Mouse (Mus musculus) layer of hippocampus, adult 11-12 months (tissue): ENCODE results near the gene Atg4a-ps.
"Not testable (repeated sequence)": the region's sequence is repeated elsewhere in the genome, so short reads cannot be mapped to it uniquely, and the experiment has no call there.

Source experiments
- DNase-seq: peaks from one replicate; pipeline ENCODE4 v3.0.0; 2022; ENCODE audit warnings: low spot score

The Atg4a-ps gene

GRCm38 (mm10) chr3:103645968-103646367 lies at the start of gene Atg4a-ps:
TSS of gene Atg4a-ps (minus strand) at chr3:103646068.
- DNase-seq: not testable (repeated sequence)

DNA sequence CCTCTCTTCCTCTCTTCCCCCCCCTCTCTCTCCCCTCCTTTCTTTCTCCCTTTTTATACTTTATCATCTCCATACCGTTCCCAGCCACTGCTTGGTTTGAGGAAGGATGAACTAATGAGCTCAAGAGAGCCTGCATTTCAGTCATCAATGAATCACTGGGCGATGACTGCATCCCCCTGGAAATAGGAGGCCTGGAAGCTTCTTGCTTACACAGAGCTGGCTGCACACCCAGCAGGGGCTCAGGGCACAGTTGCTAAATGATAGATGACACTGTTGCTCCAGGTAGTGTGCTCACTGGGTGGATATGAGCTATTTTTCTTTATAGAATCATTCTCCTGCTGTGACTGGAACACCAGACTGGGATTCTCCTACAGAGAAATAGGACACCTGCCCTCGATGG lies 49.7 kb upstream of the Atg4a-ps start:
- DNase-seq: no peak

DNA sequence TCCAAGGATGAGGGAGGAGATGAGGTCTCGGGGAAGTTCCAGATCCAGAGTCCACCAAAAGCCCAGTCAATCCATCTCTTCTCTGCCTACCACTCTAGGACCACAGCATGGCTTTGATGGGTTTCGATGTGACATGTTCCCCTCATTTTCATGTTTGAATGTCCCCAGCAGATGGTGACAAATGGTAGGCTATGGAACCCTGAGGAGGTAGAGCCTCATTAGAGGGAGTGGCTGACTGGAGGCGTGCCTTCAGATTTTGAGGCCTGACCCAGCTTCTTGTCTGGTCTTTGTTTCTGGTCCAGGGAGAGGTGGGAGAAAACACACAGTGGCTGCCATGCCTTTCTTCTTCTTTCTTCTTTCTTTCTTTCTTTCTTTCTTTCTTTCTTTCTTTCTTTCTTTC lies 44.6 kb upstream of the Atg4a-ps start:
- peak; percentile 22 for DNase-seq

DNA sequence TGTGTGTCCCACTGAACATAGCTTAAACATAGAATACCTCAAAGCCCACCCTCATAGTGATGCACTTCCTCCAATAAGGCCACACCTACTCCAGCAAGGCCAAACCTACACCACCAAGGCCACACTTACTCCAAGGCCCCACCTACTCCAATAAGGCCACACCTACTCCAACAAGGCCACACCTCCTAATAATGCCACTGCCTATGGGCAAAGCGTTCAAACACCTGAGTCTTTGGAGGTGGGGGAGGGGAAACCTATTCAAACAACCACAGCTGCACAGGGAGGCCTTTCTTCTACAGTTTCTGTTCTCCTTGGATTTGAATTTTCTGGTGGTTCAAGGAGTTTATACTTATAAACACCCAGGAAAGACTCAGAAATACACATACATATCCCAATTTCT lies 43.2 kb upstream of the Atg4a-ps start:
- DNase-seq: no peak

GRCm38 (mm10) chr3:103683966-103684319 lies 38.1 kb upstream of the Atg4a-ps start:
- DNase-seq: no peak

DNA sequence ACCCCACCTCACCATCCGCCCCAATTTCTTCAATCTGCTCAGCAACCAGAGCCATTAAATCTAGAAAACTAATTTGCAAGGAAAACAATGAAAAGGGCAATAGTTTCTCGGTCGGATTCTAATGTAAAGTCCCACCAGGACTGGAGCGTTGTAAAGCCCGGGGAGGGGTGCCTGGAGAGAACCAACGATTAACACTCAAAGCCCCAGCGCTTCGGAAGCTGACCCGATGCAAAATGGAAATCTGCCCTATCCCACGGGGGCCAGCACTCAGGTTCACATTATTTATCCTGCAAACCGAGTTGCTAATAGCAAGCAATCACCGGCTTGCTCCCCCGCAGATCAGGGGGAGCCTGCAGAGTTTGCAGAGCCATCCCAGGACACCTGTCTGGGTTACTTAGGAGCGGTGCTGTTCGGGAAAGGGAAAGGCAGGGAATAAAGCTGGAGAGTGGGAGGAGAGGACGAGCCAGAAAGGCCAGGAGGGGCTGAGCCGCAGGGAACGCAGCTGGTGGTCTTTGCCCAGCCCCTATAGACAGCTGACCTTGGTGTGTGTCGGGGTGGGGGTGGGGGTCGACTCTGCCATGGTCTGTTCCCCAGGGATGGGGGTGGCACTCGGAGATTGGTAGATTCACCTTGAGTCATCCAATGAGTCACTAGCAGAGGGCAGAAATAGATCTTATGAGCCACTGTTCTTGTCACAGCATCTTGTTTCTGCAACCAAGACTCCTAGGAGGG lies 37.5 kb upstream of the Atg4a-ps start:
- peak; percentile 13 for DNase-seq

GRCm38 (mm10) chr3:103682473-103682872 lies 36.6 kb upstream of the Atg4a-ps start:
- DNase-seq: no peak

DNA sequence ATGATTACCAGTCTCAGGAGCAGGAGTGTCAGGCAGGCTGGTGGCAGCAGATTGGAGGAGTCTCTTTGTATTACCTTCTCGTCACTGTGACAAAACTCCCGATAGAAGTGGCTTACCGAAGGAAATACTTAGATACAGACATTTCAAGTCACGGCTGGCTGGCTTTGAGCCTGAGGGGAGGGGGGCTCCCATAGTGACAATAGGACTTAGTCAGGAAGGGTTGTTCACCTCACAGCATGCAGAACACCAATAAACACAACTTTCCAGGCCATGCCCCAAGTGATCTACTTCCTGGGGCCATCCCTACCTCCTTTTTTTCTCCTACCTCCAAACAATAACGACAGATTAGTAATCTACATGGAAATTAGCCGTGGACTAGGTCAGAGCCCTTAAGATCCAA lies 32.9 kb upstream of the Atg4a-ps start:
- DNase-seq: no peak

- no peak for DNase-seq
Measured at GRCm38 (mm10) chr3:103672716-103673115, 26.8 kb upstream of the Atg4a-ps start.

GRCm38 (mm10) chr3:103672113-103672512 lies 26.2 kb upstream of the Atg4a-ps start:
- no peak for DNase-seq

DNA sequence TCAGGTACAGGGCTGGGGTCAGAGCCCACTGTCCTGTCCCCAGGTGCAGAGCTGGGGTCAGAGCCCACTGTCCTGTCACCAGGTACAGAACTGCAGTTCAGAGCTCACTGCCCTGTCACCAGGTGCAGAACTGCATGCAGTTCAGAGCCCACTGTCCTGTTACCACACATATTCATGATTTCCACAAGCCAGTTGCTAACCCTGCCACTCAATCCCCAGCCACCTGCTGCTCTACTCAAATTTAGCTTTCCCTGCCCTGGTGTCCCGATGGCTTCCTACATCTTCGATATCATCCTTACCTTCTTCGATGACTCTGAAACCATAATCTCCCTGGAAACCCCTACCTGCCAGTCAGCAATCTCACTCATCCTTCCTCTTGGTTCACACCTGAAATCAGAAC lies 17.5 kb upstream of the Atg4a-ps start:
- no peak for DNase-seq

GRCm38 (mm10) chr3:103661714-103662113 lies 15.8 kb upstream of the Atg4a-ps start:
- DNase-seq: peak; percentile 6

DNA sequence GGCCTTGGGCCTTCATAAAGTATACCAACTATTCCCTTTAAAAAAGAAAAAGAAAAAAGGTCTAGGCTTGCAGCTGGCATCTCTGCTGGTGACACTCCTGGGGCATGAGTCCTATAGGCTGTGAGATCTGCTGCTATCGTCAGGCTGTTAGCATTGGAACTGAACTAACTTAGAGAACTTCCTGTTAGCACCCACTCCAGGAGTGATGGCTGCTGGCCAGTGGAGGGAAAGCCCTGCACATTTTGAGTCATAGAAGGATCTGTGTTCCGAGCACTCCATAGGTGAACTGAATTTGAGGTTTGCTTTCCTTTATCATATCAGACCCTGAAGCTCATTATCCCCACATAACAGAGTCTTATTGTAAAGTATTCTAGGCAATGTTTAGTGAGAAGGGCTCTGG lies 14.1 kb upstream of the Atg4a-ps start:
- DNase-seq: no peak

- DNase-seq: no peak
Measured at GRCm38 (mm10) chr3:103650406-103650805, 4.5 kb upstream of the Atg4a-ps start.

DNA sequence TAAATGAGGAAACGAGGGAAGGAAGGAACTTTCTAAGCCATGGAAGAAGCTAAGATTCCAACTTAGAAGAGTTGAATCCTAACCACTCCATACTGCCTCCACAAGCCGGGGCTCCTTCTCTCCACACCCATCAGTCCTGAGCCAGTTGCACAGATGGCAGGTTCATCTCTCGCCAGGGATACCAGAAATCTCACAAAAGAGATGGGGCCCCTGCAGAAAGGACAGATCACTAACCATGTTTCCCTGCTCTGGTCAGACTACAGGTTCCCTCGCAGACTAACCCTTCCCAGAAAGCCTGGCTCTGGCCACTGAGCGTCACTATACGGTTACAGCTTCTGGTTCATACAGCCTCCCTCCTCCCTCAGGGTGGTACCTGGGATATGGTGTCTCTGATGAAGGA lies 3.8 kb upstream of the Atg4a-ps start:
- DNase-seq: no peak

GRCm38 (mm10) chr3:103648486-103648885 lies 2.6 kb upstream of the Atg4a-ps start:
- DNase-seq: no peak

DNA sequence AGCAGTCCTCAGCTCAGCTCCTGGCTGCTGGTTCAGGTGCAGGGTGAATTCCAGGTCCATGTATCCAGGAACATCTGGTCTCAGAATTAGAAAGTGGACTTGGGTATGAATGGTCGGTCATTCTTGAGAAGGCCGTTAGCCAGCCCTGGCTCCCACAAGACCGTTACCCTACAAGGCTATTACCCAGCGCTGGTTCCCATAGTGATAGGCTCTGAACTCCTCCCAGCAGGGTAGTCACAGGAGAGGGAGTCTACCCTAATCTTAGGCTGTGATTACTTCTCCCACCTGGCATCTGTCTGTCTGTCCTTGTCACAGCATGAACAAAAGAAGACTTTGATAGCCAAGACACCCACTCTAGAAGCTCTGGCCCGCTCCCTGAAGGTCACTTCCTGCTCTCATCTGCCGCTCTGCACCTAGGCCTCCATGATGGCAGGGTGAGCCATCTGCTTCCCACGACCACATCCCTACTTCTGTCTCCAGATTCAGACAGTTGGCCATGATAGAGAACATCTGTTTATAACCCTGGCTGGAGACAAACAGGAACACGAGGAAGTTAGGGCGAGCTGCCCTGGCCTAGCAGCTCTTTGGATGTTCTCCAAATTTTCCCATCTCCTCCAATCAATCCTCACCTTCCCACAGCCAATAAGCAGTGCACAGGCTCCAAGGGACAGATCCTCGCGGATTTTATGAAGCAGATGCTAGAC lies 1.4 kb upstream of the Atg4a-ps start:
- no peak for DNase-seq

- no peak for DNase-seq
Measured at GRCm38 (mm10) chr3:103641301-103641700, 4.6 kb downstream of the Atg4a-ps start.

DNA sequence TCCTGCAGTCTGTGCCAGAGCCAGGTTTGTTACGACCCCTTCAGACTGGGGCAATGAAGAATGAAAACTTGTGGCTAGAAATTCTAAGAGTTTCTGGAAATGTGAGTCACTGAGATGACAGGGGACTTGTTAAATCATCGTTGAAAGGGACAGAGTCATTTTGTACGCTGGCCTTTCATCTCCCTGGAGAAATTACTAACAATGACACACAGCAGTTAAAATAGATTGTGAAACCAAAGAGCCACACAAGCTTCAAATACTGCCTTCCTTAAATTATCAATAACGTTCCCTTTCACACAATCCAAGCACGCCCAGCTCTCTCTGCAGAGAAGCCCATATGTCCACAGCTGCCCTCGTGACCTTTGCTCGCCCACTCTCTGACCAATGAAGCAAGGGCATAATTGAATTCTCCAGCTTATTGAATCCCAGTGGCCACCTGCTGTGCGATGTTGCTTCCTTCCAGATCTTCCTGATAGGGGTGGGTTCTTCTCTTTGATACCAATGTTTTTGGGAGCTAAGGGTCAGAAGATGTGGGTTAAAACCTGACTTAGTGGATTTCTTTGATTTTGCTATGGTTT lies 5.6 kb downstream of the Atg4a-ps start:
- no peak for DNase-seq

DNA sequence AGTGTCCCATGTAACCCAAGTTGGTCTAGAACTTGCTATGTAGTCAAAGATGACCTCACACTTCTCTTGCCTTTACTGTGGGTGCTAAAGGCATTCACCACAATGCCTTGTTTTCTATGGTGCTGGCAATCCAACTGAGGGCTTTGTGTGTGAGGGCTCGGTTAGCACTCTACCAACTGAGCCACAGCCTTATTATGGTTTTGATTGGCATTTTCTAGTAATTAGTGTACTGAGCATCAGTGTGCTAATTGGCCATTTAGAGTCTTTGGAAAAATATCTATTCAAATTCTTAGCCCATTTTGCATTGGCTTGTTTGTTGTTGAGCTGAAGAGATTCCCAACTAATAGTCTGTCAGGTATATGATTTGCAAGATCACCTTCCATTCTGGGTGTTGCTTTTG lies 8.2 kb downstream of the Atg4a-ps start:
- DNase-seq: no peak

GRCm38 (mm10) chr3:103634256-103634655 lies 11.6 kb downstream of the Atg4a-ps start:
- no peak for DNase-seq

- DNase-seq: no peak
Measured at GRCm38 (mm10) chr3:103633831-103634230, 12.0 kb downstream of the Atg4a-ps start.

DNA sequence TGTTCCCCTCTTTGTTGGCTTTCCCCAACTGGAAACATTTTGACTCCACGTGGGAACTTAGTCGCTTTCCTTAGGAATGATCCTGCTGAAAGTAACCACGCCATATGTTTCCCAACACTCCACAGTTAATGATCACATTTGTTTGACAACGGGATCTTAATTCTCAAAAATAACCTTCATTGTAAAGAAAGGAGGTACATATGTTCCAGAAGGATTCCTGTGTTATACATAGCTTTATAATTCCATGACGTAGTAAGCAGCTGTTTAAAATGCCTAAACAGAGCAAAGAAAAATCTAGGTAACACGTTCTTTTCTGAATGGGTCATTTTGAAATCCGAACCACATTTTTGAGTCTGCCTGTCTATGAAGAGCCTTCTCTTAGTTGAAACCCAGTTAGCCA lies 12.7 kb downstream of the Atg4a-ps start:
- DNase-seq: no peak
